Mouse (Mus musculus): ENCODE results near the gene Mettl15. TPM values are rescaled to one million over a fixed set of nuclear protein-coding genes. Genes with fewer than 3 reads are reported as not detected.
"Not testable (repeated sequence)": the region's sequence is repeated elsewhere in the genome, so short reads cannot be mapped to it uniquely, and the experiment has no call there.

The Mettl15 gene
- polyA plus RNA-seq (2012; rRNA removed) = 5.1 and 7.7 TPM in 2 replicates

- DNase-seq (ENCODE audit: low read depth) = peak; percentile 65
These were observed at the start of gene Mettl15, which contains the start of gene Kif18a for GRCm38 (mm10) chr2:109280600-109281340. TSS of gene Mettl15 (minus strand) at chr2:109280748. TSS of gene Kif18a (plus strand) at chr2:109280738.

- DNase-seq (ENCODE audit: low read depth) = no peak
These were observed 30.8 kb upstream of the Mettl15 start for GRCm38 (mm10) chr2:109311369-109311768.

GRCm38 (mm10) chr2:109303638-109304037, 23.1 kb upstream of the Mettl15 start:
- DNase-seq (ENCODE audit: low read depth) = no peak

- no peak for DNase-seq (ENCODE audit: low read depth)
These were observed 21.7 kb upstream of the Mettl15 start for GRCm38 (mm10) chr2:109302234-109302633.

GRCm38 (mm10) chr2:109298160-109298559, 17.6 kb upstream of the Mettl15 start:
- DNase-seq (ENCODE audit: low read depth) = no peak

- no peak for DNase-seq (ENCODE audit: low read depth)
These were observed 15.7 kb upstream of the Mettl15 start for GRCm38 (mm10) chr2:109296264-109296663.

GRCm38 (mm10) chr2:109289327-109289726, 8.8 kb upstream of the Mettl15 start:
- DNase-seq (ENCODE audit: low read depth) = no peak

- DNase-seq (ENCODE audit: low read depth) = no peak
These were observed 3.6 kb upstream of the Mettl15 start for GRCm38 (mm10) chr2:109284121-109284520.

GRCm38 (mm10) chr2:109281341-109281690, 768 bp upstream of the Mettl15 start:
- DNase-seq (ENCODE audit: low read depth) = no peak

- no peak for DNase-seq (ENCODE audit: low read depth)
These were observed 312 bp downstream of the Mettl15 start for GRCm38 (mm10) chr2:109280272-109280599.

- DNase-seq (ENCODE audit: low read depth) = no peak
These were observed 2.5 kb downstream of the Mettl15 start for GRCm38 (mm10) chr2:109278036-109278435.

GRCm38 (mm10) chr2:109277593-109277992, 3.0 kb downstream of the Mettl15 start:
- DNase-seq (ENCODE audit: low read depth) = no peak

- DNase-seq (ENCODE audit: low read depth) = no peak
These were observed 7.5 kb downstream of the Mettl15 start for GRCm38 (mm10) chr2:109273098-109273497.

GRCm38 (mm10) chr2:109262779-109263178, 17.8 kb downstream of the Mettl15 start:
- DNase-seq (ENCODE audit: low read depth) = no peak

GRCm38 (mm10) chr2:109241947-109242346, 38.6 kb downstream of the Mettl15 start:
- no peak for DNase-seq (ENCODE audit: low read depth)

- no peak for DNase-seq (ENCODE audit: low read depth)
These were observed 44.8 kb downstream of the Mettl15 start for GRCm38 (mm10) chr2:109235741-109236140.

GRCm38 (mm10) chr2:109233876-109234275, 46.7 kb downstream of the Mettl15 start:
- no peak for DNase-seq (ENCODE audit: low read depth)

GRCm38 (mm10) chr2:109230443-109230842, 50.1 kb downstream of the Mettl15 start:
- DNase-seq (ENCODE audit: low read depth) = no peak

- no peak for DNase-seq (ENCODE audit: low read depth)
These were observed 53.4 kb downstream of the Mettl15 start for GRCm38 (mm10) chr2:109227196-109227595.

- no peak for DNase-seq (ENCODE audit: low read depth)
These were observed 59.1 kb downstream of the Mettl15 start for GRCm38 (mm10) chr2:109221470-109221869.

GRCm38 (mm10) chr2:109216678-109217077, 63.9 kb downstream of the Mettl15 start:
- DNase-seq (ENCODE audit: low read depth) = not testable (repeated sequence)

- not testable (repeated sequence) for DNase-seq (ENCODE audit: low read depth)
These were observed 69.9 kb downstream of the Mettl15 start for GRCm38 (mm10) chr2:109210641-109211040.

- DNase-seq (ENCODE audit: low read depth) = no peak
These were observed 72.5 kb downstream of the Mettl15 start for GRCm38 (mm10) chr2:109208032-109208431.

GRCm38 (mm10) chr2:109182993-109183392, 97.6 kb downstream of the Mettl15 start:
- no peak for DNase-seq (ENCODE audit: low read depth)

All from gonadal fat pad, adult 2 months (tissue).